Mouse (Mus musculus): Measurements from ENCODE around the gene Dnhd1. TPM values are rescaled to one million over a fixed set of nuclear protein-coding genes. Genes with fewer than 3 reads are reported as not detected.
A peak's percentile ranks its signal among the peaks of the same experiment; 100 is the strongest.

Dnhd1 gene
- 0.53 and 0.82 TPM in 2 replicates for polyA plus RNA-seq (2016; fragmentation: Nextera tagmentation; extraction: Ambion mirVana)

DNA sequence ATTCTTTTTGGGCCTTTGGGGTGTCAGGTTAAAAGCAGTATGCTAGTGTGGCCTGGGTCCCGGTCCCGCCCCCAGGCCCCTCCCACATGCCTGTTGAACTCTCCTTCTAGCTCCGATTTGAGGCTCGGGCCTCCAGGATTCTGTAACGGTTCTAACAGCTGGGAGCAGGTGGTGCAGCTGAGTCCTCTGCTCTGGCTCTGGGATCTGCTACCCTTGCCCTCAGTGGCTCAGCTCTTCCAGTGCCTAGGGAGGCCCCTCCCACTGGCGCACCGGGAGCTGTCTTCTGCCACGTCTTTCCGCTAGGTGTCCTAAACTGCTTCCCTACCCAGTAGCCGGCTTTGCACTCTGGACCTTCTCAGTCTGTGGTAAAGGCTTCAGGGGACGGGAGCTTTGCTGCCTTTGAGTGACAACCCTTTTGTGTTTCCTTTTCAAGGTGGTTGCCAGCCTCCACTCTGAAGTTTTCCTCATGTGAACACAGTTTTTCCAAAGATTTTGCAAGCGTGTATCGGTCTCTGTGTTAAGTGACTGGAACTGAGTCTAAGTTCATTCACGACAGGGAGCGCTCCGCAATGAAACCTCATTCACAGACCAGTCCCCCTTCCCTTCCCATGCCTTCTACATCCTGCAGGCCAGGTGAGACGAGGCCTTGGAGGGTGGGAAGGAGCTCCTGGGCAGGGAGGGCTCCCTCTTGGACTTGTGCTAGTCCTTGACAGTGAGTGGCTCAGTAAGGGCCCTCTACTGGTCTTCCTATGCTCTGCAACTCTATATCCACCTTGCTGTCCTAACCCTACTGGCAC, at the start of gene Dnhd1:
TSS of gene Dnhd1 (plus strand) at position 189 of the 797 bp plus-strand sequence.
- peaks cover 17% of the 10 kb centered on the region for H3K4me1 ChIP-seq
- no peaks in the 10 kb centered on the region for H3K27me3 ChIP-seq (ENCODE audit: poor library complexity, severe bottlenecking)
- H3K36me3 ChIP-seq (replicated peaks), result peaks cover 4% of the 10 kb centered on the region
- peak; percentile 74 for DNase-seq (ENCODE audit: extremely low spot score, low spot score)
- no peaks in the 10 kb centered on the region for H3K9me3 ChIP-seq
- WGBS, result 1% methylated on average over 17 of the region's 17 CpGs
- H3K27ac ChIP-seq, result peak within 1 kb of the TSS; percentile 73
- H3K4me3 ChIP-seq, result peak within 1 kb of the TSS; percentile 51

DNA sequence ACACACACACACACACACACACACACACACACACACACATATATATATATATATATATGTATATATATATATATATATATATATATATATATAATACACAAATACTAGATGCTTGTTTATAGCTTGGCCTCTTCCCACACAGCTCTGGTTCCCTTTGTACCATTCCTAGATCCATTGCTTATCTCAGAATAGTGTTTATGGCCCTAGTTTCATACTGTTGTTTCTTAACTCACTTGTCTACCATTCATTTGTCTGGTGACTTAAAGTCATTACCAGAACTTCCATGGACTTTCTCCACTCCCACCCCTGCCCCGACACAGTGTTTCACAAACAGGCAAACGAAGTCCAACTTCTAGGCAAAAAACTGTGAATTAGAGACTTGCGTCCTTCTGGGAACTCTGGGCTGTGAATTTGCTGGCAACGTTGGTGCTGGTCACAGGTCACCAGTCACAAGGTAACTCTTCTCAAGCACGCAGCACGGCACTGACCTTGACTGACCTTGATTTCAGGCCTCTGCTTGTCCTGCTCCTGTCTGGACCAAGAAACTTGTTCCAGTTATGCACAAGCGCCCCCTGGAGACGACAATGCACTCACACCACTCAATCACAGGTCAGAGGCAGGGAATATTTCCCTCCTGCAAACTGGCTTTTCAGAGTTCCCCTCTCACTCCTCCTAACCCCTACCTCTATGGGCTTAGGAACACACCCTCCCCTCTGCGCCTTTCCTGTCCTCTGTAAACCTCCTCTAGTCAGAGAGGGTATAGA, 47.6 kb upstream of the Dnhd1 start:
- Histone ChIP-seq H3K36me3 (replicated peaks) (no peaks in the 10 kb centered on the region), H3K4me3 (no peak overlapping the region), H3K27me3 (ENCODE audit: poor library complexity, severe bottlenecking) (no peaks in the 10 kb centered on the region), H3K9me3 (no peaks in the 10 kb centered on the region), H3K27ac (no peak overlapping the region), H3K4me1 (no peaks in the 10 kb centered on the region)
- 39% methylated on average over 9 of the region's 9 CpGs for WGBS
- DNase-seq (ENCODE audit: extremely low spot score, low spot score), result peak; percentile 52

DNA sequence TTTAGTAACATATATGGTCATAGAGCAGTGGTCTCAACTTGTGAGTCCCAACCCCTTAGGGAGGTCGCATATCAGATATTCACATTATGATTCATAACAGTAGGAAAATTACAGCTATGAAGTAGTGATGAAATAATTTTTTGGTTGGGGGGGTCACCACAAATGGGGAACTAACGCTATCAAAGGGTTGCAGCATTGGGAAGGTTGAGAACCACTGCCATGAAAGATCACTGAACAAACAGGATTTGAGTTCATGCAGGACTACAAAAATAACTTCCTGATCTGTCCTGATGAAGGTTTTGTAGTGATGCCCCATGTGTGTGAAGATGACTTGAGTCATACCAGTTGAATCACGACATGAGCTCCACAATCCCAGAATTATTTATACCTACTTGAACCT, 42.2 kb upstream of the Dnhd1 start:
- Histone ChIP-seq H3K9me3 (no peaks in the 10 kb centered on the region), H3K27ac (no peak overlapping the region), H3K36me3 (replicated peaks) (peaks cover 42% of the 10 kb centered on the region), H3K4me1 (no peaks in the 10 kb centered on the region), H3K4me3 (no peak overlapping the region), H3K27me3 (ENCODE audit: poor library complexity, severe bottlenecking) (no peaks in the 10 kb centered on the region)
- DNase-seq (ENCODE audit: extremely low spot score, low spot score), result no peak
- WGBS, result 86% methylated on average over 3 of the region's 3 CpGs

DNA sequence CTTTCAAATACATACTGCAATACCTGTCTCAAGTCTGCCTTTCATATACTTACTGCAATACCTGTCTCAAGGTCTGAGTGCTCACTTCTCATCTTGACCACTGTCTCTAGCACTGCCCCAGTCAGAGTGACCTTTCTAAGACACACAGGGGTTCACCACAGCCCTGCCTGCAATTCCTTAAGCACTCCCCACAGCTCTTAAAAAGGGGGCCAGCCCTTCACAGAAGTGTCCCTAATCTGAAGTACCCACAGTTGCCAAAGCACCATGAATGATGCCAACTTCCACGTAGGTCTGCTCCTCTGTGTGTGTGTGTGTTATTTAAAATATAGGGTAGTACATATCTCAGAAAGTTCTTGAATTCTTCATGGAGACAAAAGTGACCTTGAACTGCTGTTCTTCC, 38.9 kb upstream of the Dnhd1 start:
- Histone ChIP-seq H3K27ac (no peak overlapping the region), H3K27me3 (ENCODE audit: poor library complexity, severe bottlenecking) (no peaks in the 10 kb centered on the region), H3K9me3 (no peaks in the 10 kb centered on the region), H3K4me1 (no peaks in the 10 kb centered on the region), H3K4me3 (no peak overlapping the region), H3K36me3 (replicated peaks) (peaks cover 75% of the 10 kb centered on the region)
- DNase-seq (ENCODE audit: extremely low spot score, low spot score), result no peak
- WGBS, result 94% methylated on average over 1 of the region's 1 CpGs

DNA sequence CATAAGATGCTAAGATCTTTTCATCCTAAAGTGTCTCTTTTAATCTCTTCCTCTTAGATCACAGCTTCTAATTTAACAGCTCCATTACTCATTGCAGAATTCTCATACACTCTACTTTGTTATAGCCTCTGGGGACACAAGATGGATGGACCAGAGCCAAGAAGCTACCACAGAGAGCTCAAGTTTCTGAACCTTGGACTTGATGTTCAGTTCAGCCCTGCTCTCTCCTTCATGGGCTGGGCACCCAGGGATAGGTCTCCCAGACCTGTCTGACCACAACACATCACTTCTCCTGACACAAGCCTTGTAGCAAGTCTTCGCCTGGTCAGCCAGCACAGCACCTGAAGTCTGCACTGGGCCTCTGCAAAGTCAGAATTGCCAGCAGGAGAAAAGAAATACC, 36.2 kb upstream of the Dnhd1 start:
- WGBS, result 86% methylated on average over 1 of the region's 1 CpGs

DNA sequence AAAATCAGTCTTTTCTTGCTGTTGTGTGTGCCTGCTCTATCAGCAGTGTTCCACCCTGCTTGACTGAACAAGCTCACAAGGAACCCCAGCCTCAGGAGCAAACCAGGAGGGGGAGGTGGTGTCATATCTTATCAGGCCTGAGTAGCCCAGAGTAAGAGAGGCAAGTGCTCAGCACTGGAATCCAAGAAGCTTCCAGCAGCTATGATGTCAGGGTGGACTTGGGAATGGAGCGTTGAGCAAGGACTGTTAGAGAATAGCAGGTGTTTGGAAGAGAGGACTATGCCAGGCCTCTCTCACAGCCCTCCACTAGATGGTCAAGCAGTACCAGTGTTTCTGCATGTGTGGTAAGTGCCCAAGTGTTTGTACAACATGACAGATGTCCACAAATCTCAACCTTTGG, 34.9 kb upstream of the Dnhd1 start:
- H3K4me3 ChIP-seq, result no peak overlapping the region
- H3K9me3 ChIP-seq, result no peaks in the 10 kb centered on the region
- 92% methylated on average over 1 of the region's 1 CpGs for WGBS
- H3K36me3 ChIP-seq (replicated peaks), result peaks cover 98% of the 10 kb centered on the region
- H3K4me1 ChIP-seq, result 0 out of 2 replicates have a peak, but pooled peaks cover 6% of the 10 kb centered on the region
- H3K27ac ChIP-seq, result no peak overlapping the region
- DNase-seq (ENCODE audit: extremely low spot score, low spot score), result no peak
- no peaks in the 10 kb centered on the region for H3K27me3 ChIP-seq (ENCODE audit: poor library complexity, severe bottlenecking)

More for the DNA sequence above, 36.2 kb upstream of the Dnhd1 start:
- DNase-seq (ENCODE audit: extremely low spot score, low spot score), result no peak
- 0 out of 2 replicates have a peak, but pooled peaks cover 6% of the 10 kb centered on the region for H3K4me1 ChIP-seq
- H3K27me3 ChIP-seq (ENCODE audit: poor library complexity, severe bottlenecking), result no peaks in the 10 kb centered on the region
- H3K27ac ChIP-seq, result no peak overlapping the region
- no peaks in the 10 kb centered on the region for H3K9me3 ChIP-seq
- H3K4me3 ChIP-seq, result no peak overlapping the region
- peaks cover 100% of the 10 kb centered on the region for H3K36me3 ChIP-seq (replicated peaks)

DNA sequence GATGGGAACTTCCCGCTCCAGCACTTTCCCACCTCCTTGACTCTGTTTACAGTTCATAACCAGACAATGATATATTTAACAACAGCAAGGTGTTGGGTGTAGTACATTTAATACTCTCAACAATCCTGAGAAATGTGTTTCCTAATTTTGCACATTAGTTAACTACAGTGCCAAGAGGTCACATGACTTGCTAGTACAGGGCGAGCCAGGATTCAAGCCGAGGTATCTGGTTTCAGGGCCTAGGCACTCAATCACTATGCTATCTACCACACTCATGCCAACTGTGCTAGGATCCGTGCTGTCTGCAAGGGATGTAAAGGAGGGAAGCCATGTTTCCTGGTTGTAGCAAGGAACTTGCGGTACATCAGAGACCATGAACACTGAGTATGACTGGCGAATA, 34.1 kb upstream of the Dnhd1 start:
- no peak for DNase-seq (ENCODE audit: extremely low spot score, low spot score)
- no peaks in the 10 kb centered on the region for H3K9me3 ChIP-seq
- H3K27ac ChIP-seq, result no peak overlapping the region
- 0 out of 2 replicates have a peak, but pooled peaks cover 6% of the 10 kb centered on the region for H3K4me1 ChIP-seq
- H3K36me3 ChIP-seq (replicated peaks), result peaks cover 97% of the 10 kb centered on the region
- WGBS, result 92% methylated on average over 6 of the region's 6 CpGs
- no peak overlapping the region for H3K4me3 ChIP-seq
- no peaks in the 10 kb centered on the region for H3K27me3 ChIP-seq (ENCODE audit: poor library complexity, severe bottlenecking)

DNA sequence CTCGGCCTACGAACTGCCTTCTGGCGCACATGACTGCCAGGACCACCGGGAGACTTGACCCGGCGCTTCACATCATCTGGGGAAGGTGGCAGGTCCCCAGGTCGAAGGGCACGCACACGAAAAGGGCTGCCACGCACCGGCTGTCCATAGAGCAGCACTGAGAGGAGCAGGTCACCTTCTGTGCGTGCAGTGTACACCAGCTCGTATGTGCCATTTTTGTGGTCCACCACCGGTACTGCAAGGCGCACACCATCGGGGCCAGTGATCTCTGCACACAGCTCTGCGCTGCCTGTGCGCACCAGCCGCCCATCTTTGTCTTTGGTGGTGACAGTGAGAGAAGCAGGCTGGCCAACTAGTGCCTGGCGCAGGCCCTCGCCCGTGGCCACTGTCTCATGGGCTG, 32.8 kb upstream of the Dnhd1 start:
- Histone ChIP-seq H3K36me3 (replicated peaks) (peaks cover 96% of the 10 kb centered on the region), H3K4me1 (0 out of 2 replicates have a peak, but pooled peaks cover 6% of the 10 kb centered on the region), H3K9me3 (no peaks in the 10 kb centered on the region), H3K4me3 (no peak overlapping the region), H3K27ac (no peak overlapping the region), H3K27me3 (ENCODE audit: poor library complexity, severe bottlenecking) (no peaks in the 10 kb centered on the region)
- no peak for DNase-seq (ENCODE audit: extremely low spot score, low spot score)
- WGBS, result 96% methylated on average over 22 of the region's 22 CpGs

DNA sequence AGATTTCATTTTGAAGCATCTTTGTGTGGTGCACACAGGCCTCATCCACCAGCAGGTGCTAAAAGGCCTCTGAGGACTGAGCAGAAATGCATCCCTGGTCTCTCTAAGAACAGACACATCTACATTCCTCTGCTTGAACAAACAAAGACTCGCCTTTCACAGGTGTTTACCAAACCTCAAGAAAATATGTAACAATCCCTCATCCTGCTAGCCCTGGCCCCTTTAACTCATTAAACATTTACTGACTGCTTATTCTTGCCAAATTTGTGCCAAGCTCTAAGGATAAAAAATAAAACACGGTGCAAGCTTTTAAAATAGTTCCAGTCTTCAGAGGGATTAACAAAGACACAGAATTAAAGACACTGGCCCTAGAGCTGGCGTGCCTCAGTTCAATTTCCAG, 30.9 kb upstream of the Dnhd1 start:
- WGBS, result 80% methylated on average over 3 of the region's 3 CpGs
- Histone ChIP-seq H3K4me1 (0 out of 2 replicates have a peak, but pooled peaks cover 6% of the 10 kb centered on the region), H3K4me3 (no peak overlapping the region), H3K36me3 (replicated peaks) (peaks cover 96% of the 10 kb centered on the region), H3K27me3 (ENCODE audit: poor library complexity, severe bottlenecking) (no peaks in the 10 kb centered on the region), H3K27ac (no peak overlapping the region), H3K9me3 (no peaks in the 10 kb centered on the region)
- no peak for DNase-seq (ENCODE audit: extremely low spot score, low spot score)

DNA sequence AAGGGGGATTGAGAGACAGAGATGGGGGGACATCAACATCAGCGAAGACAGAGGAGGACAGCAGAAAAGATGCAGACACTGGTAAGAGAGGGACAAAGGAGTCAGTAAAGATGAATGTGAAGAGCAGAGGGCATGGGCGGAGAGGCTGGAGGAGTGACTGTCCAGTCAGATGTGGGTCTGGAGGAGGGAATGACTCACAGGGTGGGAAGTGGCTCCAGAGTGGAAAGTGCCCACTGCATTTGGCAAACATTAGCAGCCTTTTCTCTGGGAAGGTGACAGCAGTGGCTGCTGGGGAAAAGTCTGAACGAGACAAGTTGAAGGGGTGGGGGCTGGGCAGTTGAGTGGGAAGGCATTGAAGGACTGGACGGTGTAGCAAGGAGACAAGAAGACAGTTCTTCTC, 29.6 kb upstream of the Dnhd1 start:
- H3K27ac ChIP-seq, result no peak overlapping the region
- 86% methylated on average over 4 of the region's 4 CpGs for WGBS
- H3K27me3 ChIP-seq (ENCODE audit: poor library complexity, severe bottlenecking), result no peaks in the 10 kb centered on the region
- DNase-seq (ENCODE audit: extremely low spot score, low spot score), result no peak
- no peaks in the 10 kb centered on the region for H3K9me3 ChIP-seq
- peaks cover 88% of the 10 kb centered on the region for H3K36me3 ChIP-seq (replicated peaks)
- no peak overlapping the region for H3K4me3 ChIP-seq
- 0 out of 2 replicates have a peak, but pooled peaks cover 6% of the 10 kb centered on the region for H3K4me1 ChIP-seq

DNA sequence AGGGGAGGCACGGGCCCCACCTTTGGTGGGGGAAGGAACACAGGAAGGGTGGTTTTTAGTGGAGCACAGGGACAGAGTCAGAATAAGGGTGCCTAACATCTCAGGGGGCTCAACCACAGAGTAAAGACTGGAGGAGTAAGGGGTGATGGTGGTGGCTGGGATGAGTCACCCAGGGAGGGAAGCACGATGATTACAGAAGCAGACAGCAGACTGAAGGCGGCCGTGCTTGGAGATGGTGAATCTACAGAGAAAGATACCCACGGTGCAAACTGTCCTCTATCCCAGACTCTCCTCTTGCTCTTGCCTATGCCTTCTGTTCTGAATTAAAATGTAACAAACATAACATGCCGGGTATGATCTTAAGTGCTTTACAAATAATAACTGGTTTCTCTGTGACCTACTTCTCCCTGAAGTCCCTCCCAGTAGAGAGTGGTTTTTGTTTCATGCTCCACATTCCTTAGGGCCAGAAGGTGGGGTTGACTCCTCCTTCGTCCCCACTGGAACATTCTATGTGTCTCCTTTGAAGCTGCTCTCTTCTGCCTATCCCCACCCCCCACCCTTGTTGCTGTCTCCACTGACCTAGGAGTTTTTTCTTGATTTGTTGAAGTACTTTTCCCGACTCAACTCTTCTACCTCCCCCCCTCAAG, 28.9 kb upstream of the Dnhd1 start:
- H3K36me3 ChIP-seq (replicated peaks), result peaks cover 81% of the 10 kb centered on the region
- H3K4me1 ChIP-seq, result 0 out of 2 replicates have a peak, but pooled peaks cover 6% of the 10 kb centered on the region
- no peak overlapping the region for H3K4me3 ChIP-seq
- WGBS, result 86% methylated on average over 8 of the region's 8 CpGs
- no peaks in the 10 kb centered on the region for H3K27me3 ChIP-seq (ENCODE audit: poor library complexity, severe bottlenecking)
- H3K9me3 ChIP-seq, result no peaks in the 10 kb centered on the region
- DNase-seq (ENCODE audit: extremely low spot score, low spot score), result no peak
- no peak overlapping the region for H3K27ac ChIP-seq

DNA sequence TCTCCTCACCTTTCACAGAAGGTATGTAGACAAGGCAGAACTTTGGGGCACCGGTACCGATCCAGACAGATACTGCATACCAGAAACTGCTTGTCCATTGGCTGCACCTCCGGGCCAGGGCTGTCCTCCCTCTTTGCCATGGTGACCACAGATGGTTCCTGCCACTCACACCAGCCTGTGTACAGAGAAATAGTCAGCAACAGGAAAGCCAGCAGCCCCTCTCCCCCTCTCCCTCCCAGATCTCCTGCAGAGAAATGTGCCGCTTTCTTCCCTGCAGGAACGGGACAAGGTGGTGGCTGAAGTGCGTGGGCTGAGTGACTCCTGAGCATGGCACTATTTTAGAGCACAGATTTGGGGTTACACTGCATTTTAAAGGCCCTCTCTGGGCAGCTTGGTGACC, 25.2 kb upstream of the Dnhd1 start:
- no peak overlapping the region for H3K27ac ChIP-seq
- H3K36me3 ChIP-seq (replicated peaks), result peaks cover 46% of the 10 kb centered on the region
- peaks cover 18% of the 10 kb centered on the region for H3K27me3 ChIP-seq (ENCODE audit: poor library complexity, severe bottlenecking)
- WGBS, result 83% methylated on average over 6 of the region's 6 CpGs
- no peaks in the 10 kb centered on the region for H3K9me3 ChIP-seq
- no peak overlapping the region for H3K4me3 ChIP-seq
- no peak for DNase-seq (ENCODE audit: extremely low spot score, low spot score)
- peaks cover 18% of the 10 kb centered on the region for H3K4me1 ChIP-seq

All from forebrain, embryonic 10.5 days (tissue).